Mouse (Mus musculus) forebrain, embryonic 14.5 days (tissue): ENCODE data around the gene Zbtb34. TPM values are rescaled to one million over a fixed set of nuclear protein-coding genes. Genes with fewer than 3 reads are reported as not detected.

Source experiments
- ATAC-seq: fragments of 200-750 bp; cut with Nextera tagmentation; 2 replicates; pipeline ENCODE4 v1.8.0; 2017; ENCODE audit warnings: mild to moderate bottlenecking, moderate library complexity
- DNase-seq: peaks from one replicate; pipeline ENCODE4 v3.0.0-alpha.2; 2015; ENCODE audit warnings: low spot score
- H3K27ac ChIP-seq: fragments of 300-500 bp; sonication (generic); 2 replicates; pipeline ENCODE4 v1.5.1; 2014; ENCODE audit warnings: low read depth, mild to moderate bottlenecking, control low read depth, low read length, moderate library complexity
- H3K27me3 ChIP-seq: fragments of 300-500 bp; sonication (generic); replicated peaks from 2 replicates; pipeline ENCODE4 v1.6.1; 2014; ENCODE audit warnings: low read length, control low read depth, mixed read lengths; ENCODE audit not compliant: control insufficient read depth, insufficient read depth
- H3K36me3 ChIP-seq: fragments of 300-500 bp; sonication (generic); 2 replicates; pipeline ENCODE4 v1.6.1; 2014; ENCODE audit warnings: low read length, control low read depth; ENCODE audit not compliant: control insufficient read depth, insufficient read depth
- H3K4me1 ChIP-seq: fragments of 300-500 bp; sonication (generic); 2 replicates; pipeline ENCODE4 v1.6.1; 2014; ENCODE audit warnings: antibody characterized with exemption, low read length, control low read depth; ENCODE audit not compliant: control insufficient read depth, insufficient read depth
- H3K4me2 ChIP-seq: fragments of 300-500 bp; sonication (generic); 2 replicates; pipeline ENCODE4 v1.6.1; 2014; ENCODE audit warnings: mild to moderate bottlenecking, control low read depth, low read length
- H3K4me3 ChIP-seq: fragments of 300-500 bp; sonication (generic); 2 replicates; pipeline ENCODE4 v1.5.1; 2014; ENCODE audit warnings: low read depth, low read length, control low read depth
- H3K9ac ChIP-seq: fragments of 300-500 bp; sonication (generic); 2 replicates; pipeline ENCODE4 v1.6.1; 2014; ENCODE audit warnings: mild to moderate bottlenecking, low read length, control low read depth, moderate library complexity
- H3K9me3 ChIP-seq: fragments of 300-500 bp; sonication (generic); replicated peaks from 2 replicates; pipeline ENCODE4 v1.6.1; 2016; ENCODE audit warnings: low read length, control low read depth, mixed read lengths; ENCODE audit not compliant: control insufficient read depth
- WGBS: fragments of 180-500 bp; shearing (Covaris S2); extraction: QIAGEN DNeasy Blood & Tissue Kit; methylation state at CpG from one replicate; pipeline ENCODE4 v1.1.7; 2014; 5-methylcytosine and 5-hydroxymethylcytosine counted together
- polyA plus RNA-seq: library from polyadenylated mRNA; unstranded; fragments of >200 nt; fragmentation: Nextera tagmentation; extraction: Ambion mirVana; gene quantifications from 2 replicates; pipeline ENCODE4 v1.2.1, GENCODE M21; 2014

The Zbtb34 gene
- polyA plus RNA-seq, 1 experiment from 2014 or later = 5.1 TPM

GRCm38 (mm10) chr2:33400541-33400940 lies 30.6 kb downstream of the Zbtb34 start:
- WGBS = 87% methylated on average over 5 of the region's 5 CpGs
- no peak for DNase-seq
- H3K27ac ChIP-seq = no peak overlapping the region
- no peaks in the 10 kb centered on the region for H3K36me3 ChIP-seq
- no peak overlapping the region for H3K4me2 ChIP-seq
- H3K4me1 ChIP-seq = no peaks in the 10 kb centered on the region
- H3K27me3 ChIP-seq = no peaks in the 10 kb centered on the region
- no peaks in the 10 kb centered on the region for H3K9me3 ChIP-seq
- no peak overlapping the region for H3K9ac ChIP-seq
- no peak for ATAC-seq
- no peak overlapping the region for H3K4me3 ChIP-seq

DNA sequence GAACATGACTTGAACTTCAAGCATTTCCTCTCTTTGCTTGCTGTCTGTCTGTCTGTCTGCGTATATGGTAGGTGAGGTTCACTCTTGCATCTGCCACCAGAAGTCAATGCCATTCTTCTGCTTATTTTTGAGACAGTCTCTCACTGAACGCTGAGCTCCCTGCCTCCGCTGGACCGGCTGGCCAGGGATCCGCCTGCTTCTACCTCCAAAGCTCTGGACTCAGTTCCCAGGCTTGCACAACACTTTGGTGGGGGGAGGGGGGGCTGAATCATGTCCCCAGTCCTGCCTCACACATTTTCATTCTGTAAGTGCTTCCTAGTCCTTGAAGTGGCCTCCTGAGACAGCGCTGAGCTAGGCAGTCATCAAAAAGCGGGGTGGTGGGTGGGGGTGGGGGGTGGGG lies 32.0 kb downstream of the Zbtb34 start:
- no peak overlapping the region for H3K4me2 ChIP-seq
- WGBS = 86% methylated on average over 7 of the region's 7 CpGs
- no peaks in the 10 kb centered on the region; the same call in 1 of the 2 replicates for H3K4me1 ChIP-seq
- DNase-seq (no peak), ATAC-seq (no peak)
- no peaks in the 10 kb centered on the region for H3K27me3 ChIP-seq
- H3K36me3 ChIP-seq = no peaks in the 10 kb centered on the region
- H3K9me3 ChIP-seq = no peaks in the 10 kb centered on the region
- no peak overlapping the region for H3K9ac ChIP-seq
- no peak overlapping the region for H3K27ac ChIP-seq
- H3K4me3 ChIP-seq = no peak overlapping the region

DNA sequence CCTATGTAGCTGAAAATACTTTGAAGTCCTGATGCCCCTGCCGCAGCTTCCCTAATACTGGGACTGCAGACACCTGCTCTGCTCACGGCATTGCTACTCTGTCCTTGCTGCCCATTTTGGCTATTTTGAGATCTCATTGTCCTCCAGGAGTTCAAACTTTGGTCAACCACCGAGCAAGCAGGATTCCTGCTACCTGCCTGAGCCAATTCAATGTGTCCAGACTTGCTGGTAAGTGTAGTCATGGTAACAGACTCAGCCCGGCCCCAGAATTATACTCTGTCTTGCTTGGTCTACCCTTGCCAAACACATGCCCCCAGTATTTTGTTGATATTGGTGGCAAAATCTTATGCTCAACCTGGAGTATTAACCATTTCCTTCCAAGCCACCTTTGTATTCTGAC lies 34.1 kb downstream of the Zbtb34 start:
- Histone ChIP-seq H3K4me2 (no peak overlapping the region), H3K36me3 (no peaks in the 10 kb centered on the region), H3K27ac (no peak overlapping the region), H3K4me1 (peaks cover 6% of the 10 kb centered on the region; the same call in 1 of the 2 replicates), H3K9me3 (no peaks in the 10 kb centered on the region), H3K27me3 (no peaks in the 10 kb centered on the region), H3K9ac (no peak overlapping the region), H3K4me3 (no peak overlapping the region)
- 75% methylated on average over 4 of the region's 4 CpGs for WGBS
- ATAC-seq (no peak), DNase-seq (no peak)

DNA sequence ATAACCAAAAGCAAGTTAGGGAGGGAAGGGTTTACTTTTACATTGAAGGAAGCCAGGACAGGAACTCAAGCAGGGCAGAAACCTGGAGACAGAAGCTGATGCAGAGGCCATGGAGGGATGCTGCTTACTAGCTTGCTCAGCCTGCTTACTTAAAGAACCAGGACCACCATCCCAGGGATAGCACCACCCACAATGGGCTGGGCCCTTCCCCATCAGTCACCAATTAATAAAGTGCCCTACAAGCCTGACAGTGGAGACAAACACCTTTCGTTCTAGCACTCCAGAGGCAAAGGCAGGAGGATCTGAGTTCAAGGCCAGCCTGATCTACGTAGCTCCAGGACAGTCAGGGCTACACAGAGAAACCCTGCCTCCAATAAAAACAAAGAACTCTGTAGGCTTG lies 36.1 kb downstream of the Zbtb34 start:
- Histone ChIP-seq H3K4me1 (peaks cover 6% of the 10 kb centered on the region; the same call in 1 of the 2 replicates), H3K36me3 (no peaks in the 10 kb centered on the region), H3K27ac (no peak overlapping the region), H3K9me3 (no peaks in the 10 kb centered on the region), H3K4me2 (no peak overlapping the region), H3K9ac (no peak overlapping the region), H3K4me3 (no peak overlapping the region), H3K27me3 (no peaks in the 10 kb centered on the region)
- 85% methylated on average over 2 of the region's 2 CpGs for WGBS
- DNase-seq = no peak
- ATAC-seq = no peak

DNA sequence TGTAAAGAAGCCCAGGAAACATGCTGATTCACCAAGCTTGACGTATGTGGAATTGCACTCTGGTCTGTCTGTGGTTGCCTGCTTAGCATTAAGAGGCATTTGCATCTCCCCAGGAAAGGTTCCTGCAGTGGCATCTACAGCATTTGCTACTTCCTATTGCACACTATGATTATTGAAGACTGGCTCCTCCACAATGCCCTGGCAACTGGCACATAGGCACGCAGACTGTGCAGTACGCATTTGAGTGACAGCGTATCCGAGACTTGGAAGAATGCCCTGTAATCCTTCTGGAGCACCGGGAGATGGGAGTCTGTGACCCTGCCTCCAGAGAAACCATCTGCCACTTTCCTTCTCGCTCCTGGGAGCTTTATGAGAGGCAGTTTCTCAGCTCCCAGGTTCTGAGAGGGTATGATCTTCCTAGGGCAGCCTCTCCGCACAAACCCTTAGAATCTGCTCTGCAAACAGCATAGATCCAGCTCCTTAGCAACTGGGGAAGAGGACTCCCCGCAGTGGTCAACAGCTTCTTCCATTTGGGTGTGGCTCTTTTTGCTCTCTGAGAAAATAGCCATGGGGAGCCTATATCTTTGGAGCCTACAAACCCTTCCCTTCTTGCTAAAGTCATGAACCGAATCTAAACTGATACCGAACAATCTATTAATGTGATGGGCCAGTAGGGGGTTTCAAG lies 37.0 kb downstream of the Zbtb34 start:
- Histone ChIP-seq H3K4me2 (no peak overlapping the region), H3K27me3 (no peaks in the 10 kb centered on the region), H3K4me1 (peaks cover 6% of the 10 kb centered on the region; the same call in 1 of the 2 replicates), H3K27ac (peak overlapping the region; percentile 79), H3K4me3 (no peak overlapping the region), H3K9me3 (no peaks in the 10 kb centered on the region), H3K36me3 (no peaks in the 10 kb centered on the region), H3K9ac (no peak overlapping the region)
- ATAC-seq (peak; percentile 95), DNase-seq (peak; percentile 96)
- 47% methylated on average over 11 of the region's 11 CpGs for WGBS

DNA sequence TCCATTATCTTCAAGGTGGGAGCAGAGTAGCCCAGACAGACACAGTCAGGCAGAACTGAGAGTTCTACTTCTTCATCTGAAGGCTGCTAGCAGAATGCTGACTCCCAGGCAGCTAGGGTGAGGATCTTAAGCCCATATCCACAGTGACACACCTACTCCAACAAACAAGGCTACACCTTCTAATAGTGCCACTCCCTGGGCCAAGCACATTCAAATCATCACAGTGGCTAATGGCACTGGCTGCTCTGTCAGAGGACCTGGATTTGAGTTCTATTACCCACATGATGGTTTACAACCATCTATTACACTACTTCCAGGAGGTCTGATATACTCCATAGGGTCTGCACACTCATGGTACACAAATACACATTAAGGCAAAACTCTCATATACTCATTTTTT lies 38.1 kb downstream of the Zbtb34 start:
- no peak overlapping the region for H3K4me3 ChIP-seq
- DNase-seq (no peak), ATAC-seq (no peak)
- H3K27ac ChIP-seq = no peak overlapping the region
- H3K27me3 ChIP-seq = no peaks in the 10 kb centered on the region
- no peaks in the 10 kb centered on the region for H3K36me3 ChIP-seq
- peaks cover 6% of the 10 kb centered on the region; the same call in 1 of the 2 replicates for H3K4me1 ChIP-seq
- no peak overlapping the region for H3K9ac ChIP-seq
- H3K4me2 ChIP-seq = no peak overlapping the region
- H3K9me3 ChIP-seq = no peaks in the 10 kb centered on the region

DNA sequence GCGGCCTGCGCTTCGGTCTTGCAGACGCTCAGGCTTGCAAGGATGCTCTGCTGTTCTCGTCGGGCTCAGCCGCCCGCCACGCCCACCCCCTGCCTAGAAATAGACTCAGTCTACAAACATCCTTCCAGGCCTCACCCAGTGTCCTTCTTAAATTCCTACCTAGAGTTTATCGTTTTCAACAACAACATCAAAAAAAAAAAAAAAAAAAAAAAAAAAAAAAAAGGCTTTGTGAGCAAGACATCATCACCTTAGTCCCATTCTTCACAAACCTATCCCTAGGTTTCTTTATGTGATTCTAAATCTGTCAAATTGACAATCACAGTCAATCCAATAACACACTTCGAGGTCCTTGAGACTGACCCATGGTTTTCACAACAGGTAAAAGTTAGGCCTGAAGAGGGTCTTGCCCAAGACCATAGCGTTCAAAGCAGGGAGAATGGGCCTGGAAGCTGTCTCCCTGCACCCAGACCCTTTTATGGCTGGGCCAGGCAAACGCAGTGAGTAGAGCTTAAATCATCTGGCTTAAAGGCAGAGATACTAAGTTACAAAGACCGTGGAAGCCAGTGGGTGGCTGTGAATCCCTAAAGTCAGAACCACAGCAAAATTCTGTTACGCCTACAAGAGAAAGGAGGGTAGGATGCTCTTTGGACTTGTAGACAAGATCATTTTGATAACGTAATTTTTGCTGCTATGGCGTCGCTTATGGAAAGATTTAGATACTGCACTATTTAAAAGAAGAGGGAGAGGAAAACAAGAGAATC lies 59.3 kb downstream of the Zbtb34 start:
- peaks cover 8% of the 10 kb centered on the region; the same call in 1 of the 2 replicates for H3K4me1 ChIP-seq
- ATAC-seq = no peak

GRCm38 (mm10) chr2:33370777-33371647 lies 60.1 kb downstream of the Zbtb34 start, which contains the start of gene Ralgps1:
Gene Ralgps1, minus strand, starts transcription at chr2:33371486.
- Histone ChIP-seq H3K27me3 (no peaks in the 10 kb centered on the region), H3K9me3 (no peaks in the 10 kb centered on the region), H3K4me2 (peak within 1 kb of the TSS; percentile 66), H3K27ac (peak within 1 kb of the TSS; percentile 99), H3K4me3 (peak within 1 kb of the TSS; percentile 54), H3K9ac (peak within 1 kb of the TSS; percentile 77), H3K36me3 (peaks cover 8% of the 10 kb centered on the region; the same call in 1 of the 2 replicates), H3K4me1 (peaks cover 16% of the 10 kb centered on the region)
- peak; percentile 99 for ATAC-seq
- under 1% methylated on average over 49 of the region's 74 CpGs for WGBS
- peak; percentile 99 for DNase-seq

More for the DNA sequence above, 59.3 kb downstream of the Zbtb34 start:
- peaks cover 8% of the 10 kb centered on the region; the same call in 1 of the 2 replicates for H3K36me3 ChIP-seq
- no peak overlapping the region for H3K9ac ChIP-seq
- H3K4me3 ChIP-seq = peak overlapping the region; percentile 54
- H3K4me2 ChIP-seq = peak overlapping the region; percentile 66
- no peaks in the 10 kb centered on the region for H3K9me3 ChIP-seq
- WGBS = 32% methylated on average over 18 of the region's 18 CpGs
- H3K27ac ChIP-seq = peak overlapping the region; percentile 99
- no peaks in the 10 kb centered on the region for H3K27me3 ChIP-seq
- DNase-seq = no peak
